Mouse (Mus musculus) left cerebral cortex, adult 2 months (tissue): ENCODE measurements around the gene Hist1h2ae. TPM values are rescaled to one million over a fixed set of nuclear protein-coding genes. Genes with fewer than 3 reads are reported as not detected.

Source experiments
- DNase-seq, 2 experiments: peaks; one replicate each; pipeline ENCODE4 v3.0.0; 2021 to 2022; ENCODE audit warnings: low spot score in 2 of 2, mixed read lengths in 1 of 2; ENCODE audit errors: extremely low spot score in 1 of 2
- H3K27ac ChIP-seq: fragments of 200-600 bp; 2 replicates; pipeline ENCODE4 v1.8.1; 2022
- H3K4me3 ChIP-seq: fragments of 200-600 bp; 2 replicates; pipeline ENCODE4 v1.8.1; 2022
- CTCF ChIP-seq: fragments of 200-600 bp; IDR thresholded peaks from 2 replicates; pipeline ENCODE4 v1.8.1; 2022; ENCODE audit warnings: antibody characterized with exemption, mild to moderate bottlenecking, moderate library complexity
- intact Hi-C: fragments of 180-260 bp; cut with DNase I; formaldehyde crosslinking; loops from one replicate; pipeline ENCODE4 v1.15.1; 2025
- microRNA-seq, 2 experiments: library from miRNA; unstranded; fragments of <30 nt; microRNA quantifications; one replicate each; pipeline ENCODE4 v1.2.0; 2021
- total RNA-seq, 2 experiments: library from RNA; stranded (reverse); gene quantifications; 2 replicates each; pipeline ENCODE4 v1.2.3; 2021

Hist1h2ae gene
- total RNA-seq, 2 experiments from 2014 or later = 2.4 to 5.0 TPM

- TF ChIP-seq CTCF = no peak
- Histone ChIP-seq H3K27ac (peak within 1 kb of the TSS; percentile 92), H3K4me3 (peak within 1 kb of the TSS; percentile 67)
- DNase-seq = peak; percentile 95 to 96
- intact Hi-C loops = loop anchor here (5.0 to 10.0 kb wide), 6 partner anchors 41 to 1819 kb away; partner anchors contain the start of genes Hist1h2ac, Hist1h2ad, Hist1h2ae and Hist1h2ag
Observed at GRCm38 (mm10) chr13:23530901-23531875, 39.8 kb downstream of the Hist1h2ae start, which contains the start of gene Hist1h4h. TSS of gene Hist1h4h (plus strand) at chr13:23531050.

GRCm38 (mm10) chr13:23530181-23530900, 40.7 kb downstream of the Hist1h2ae start:
- intact Hi-C loops = loop anchor here (5.0 to 10.0 kb wide), 6 partner anchors 42 to 1818 kb away; partner anchors contain the start of genes Hist1h2ac, Hist1h2ad, Hist1h2ae and Hist1h2ag
- no peak for TF ChIP-seq CTCF
- DNase-seq = peak; percentile 72 to 73
- peak overlapping the region; percentile 67 for H3K4me3 ChIP-seq
- peak overlapping the region; percentile 92 for H3K27ac ChIP-seq

GRCm38 (mm10) chr13:23529480-23530165, 41.4 kb downstream of the Hist1h2ae start:
- TF ChIP-seq CTCF = no peak
- Histone ChIP-seq H3K27ac (no peak overlapping the region), H3K4me3 (peak overlapping the region; percentile 67)
- DNase-seq = no peak
- intact Hi-C loops = loop anchor here (5.0 to 10.0 kb wide), 6 partner anchors 43 to 1817 kb away; partner anchors contain the start of genes Hist1h2ac, Hist1h2ad, Hist1h2ae and Hist1h2ag

- TF ChIP-seq CTCF = no peak
- no peak overlapping the region for H3K27ac ChIP-seq
- intact Hi-C loops = no loop called here
- H3K4me3 ChIP-seq = no peak overlapping the region
- DNase-seq = no peak
Observed at GRCm38 (mm10) chr13:23529005-23529404, 42.0 kb downstream of the Hist1h2ae start.

- H3K4me3 ChIP-seq = peak overlapping the region; percentile 53
- TF ChIP-seq CTCF = no peak
- H3K27ac ChIP-seq = peak overlapping the region; percentile 29; the same call in 1 of the 2 replicates
- intact Hi-C loops = loop anchor here (1.0 kb wide), 1 partner anchor 8 kb away; no protein-coding TSS in a partner anchor
- DNase-seq = peak; percentile 89 to 95
Observed at GRCm38 (mm10) chr13:23526312-23526711, 44.7 kb downstream of the Hist1h2ae start.

- intact Hi-C loops = loop anchor here (1.0 kb wide), 1 partner anchor 8 kb away; no protein-coding TSS in a partner anchor
- no peak for TF ChIP-seq CTCF
- DNase-seq = no peak
Observed at GRCm38 (mm10) chr13:23525901-23526300, 45.1 kb downstream of the Hist1h2ae start.

GRCm38 (mm10) chr13:23524654-23525053, 46.4 kb downstream of the Hist1h2ae start:
- Histone ChIP-seq H3K27ac (no peak overlapping the region), H3K4me3 (no peak overlapping the region)
- peak; percentile 67 to 83 for DNase-seq
- intact Hi-C loops = loop anchor here (1.0 to 5.0 kb wide), 3 partner anchors 92 to 227 kb away; no protein-coding TSS in a partner anchor
- peak; percentile 97 for TF ChIP-seq CTCF

More at GRCm38 (mm10) chr13:23525901-23526300, 45.1 kb downstream of the Hist1h2ae start:
- Histone ChIP-seq H3K27ac (no peak overlapping the region), H3K4me3 (peak overlapping the region; percentile 38)

- no peak for TF ChIP-seq CTCF
- H3K27ac ChIP-seq = no peak overlapping the region
- H3K4me3 ChIP-seq = no peak overlapping the region
- intact Hi-C loops = loop anchor here (1.0 to 5.0 kb wide), 3 partner anchors 92 to 227 kb away; no protein-coding TSS in a partner anchor
- no peak for DNase-seq
Observed at GRCm38 (mm10) chr13:23523976-23524375, 47.0 kb downstream of the Hist1h2ae start.

- H3K27ac ChIP-seq = no peak overlapping the region
- H3K4me3 ChIP-seq = no peak overlapping the region
- DNase-seq = peak; percentile 75 to 80
- no peak for TF ChIP-seq CTCF
- intact Hi-C loops = loop anchor here (5.0 kb wide), 1 partner anchor 224 kb away; no protein-coding TSS in a partner anchor
Observed at GRCm38 (mm10) chr13:23521703-23522102, 49.3 kb downstream of the Hist1h2ae start.

Small RNAs within 50 kb of the gene (microRNA-seq; reads per million reads assigned to microRNA genes)
- gene Gm44297 (0 reads per million in 2 experiments), gene Gm44359 (0 reads per million in 2 experiments), gene Gm44394 (0 to 0.24 reads per million in 2 experiments)

Other genes with a start within 250 kb of the Hist1h2ae start
- gene Zfp322a, start 202.0 kb downstream of the Hist1h2ae start, total RNA-seq = 10 to 100 TPM; 29.8 to 33.3 TPM
- 1 to 10 TPM; 8.9 to 9.8 TPM for gene Abt1, start 147.4 kb downstream of the Hist1h2ae start, total RNA-seq
- not detected for gene Btn1a1, start 105.3 kb downstream of the Hist1h2ae start, total RNA-seq
- gene Btn2a2, start 82.4 kb downstream of the Hist1h2ae start, total RNA-seq = 1 to 10 TPM in 1 of 2 experiments, under 1 TPM in 1; 0.65 to 1.4 TPM
- gene Hist1h4h, start 40.2 kb downstream of the Hist1h2ae start, total RNA-seq = 100 to 1,000 TPM; 289 to 340 TPM
- 1 to 10 TPM; 2.4 to 4.4 TPM for gene Hist1h2af, start 37.3 kb downstream of the Hist1h2ae start, total RNA-seq
- gene Hist1h3g, start 35.8 kb downstream of the Hist1h2ae start, total RNA-seq = 1 to 10 TPM; 2.6 to 5.1 TPM
- gene Hist1h2bh, start 27.8 kb downstream of the Hist1h2ae start, total RNA-seq = under 1 TPM; 0.61 TPM
- gene Hist1h3f, start 27.2 kb downstream of the Hist1h2ae start, total RNA-seq = 10 to 100 TPM; 12.9 to 15.5 TPM
- gene Hist1h4f, start 19.6 kb downstream of the Hist1h2ae start, total RNA-seq = 100 to 1,000 TPM; 161 to 177 TPM
- gene Hist1h1d, start 18.0 kb downstream of the Hist1h2ae start, total RNA-seq = 1 to 10 TPM; 3.5 TPM
- 10 to 100 TPM; 40.1 to 50.4 TPM for gene Hist1h3e, start 8.9 kb downstream of the Hist1h2ae start, total RNA-seq
- 10 to 100 TPM; 68.0 to 71.2 TPM for gene Hist1h2bg, start 176 bp upstream of the Hist1h2ae start, total RNA-seq
- gene Hist1h2bf, start 3.0 kb upstream of the Hist1h2ae start, total RNA-seq = 10 to 100 TPM; 19.7 to 24.1 TPM
- 1 to 10 TPM; 3.8 to 9.0 TPM for gene Hist1h2ad, start 3.2 kb upstream of the Hist1h2ae start, total RNA-seq
- 1 to 10 TPM; 6.9 to 9.9 TPM for gene Hist1h3d, start 4.5 kb upstream of the Hist1h2ae start, total RNA-seq
- 100 to 1,000 TPM; 141 to 157 TPM for gene Hist1h4d, start 10.4 kb upstream of the Hist1h2ae start, total RNA-seq
- 1 to 10 TPM; 5.4 to 7.9 TPM for gene Hist1h2be, start 49.9 kb upstream of the Hist1h2ae start, total RNA-seq
- gene Hist1h1e, start 51.3 kb upstream of the Hist1h2ae start, total RNA-seq = 10 to 100 TPM; 53.2 to 57.3 TPM
- 1 to 10 TPM; 2.1 to 2.7 TPM for gene Hist1h2ac, start 112.7 kb upstream of the Hist1h2ae start, total RNA-seq
- gene Hist1h2bc, start 113.0 kb upstream of the Hist1h2ae start, total RNA-seq = 10 to 100 TPM; 27.0 to 29.1 TPM
- not detected for gene Hist1h1t, start 124.6 kb upstream of the Hist1h2ae start, total RNA-seq
- gene Hist1h4c, start 127.2 kb upstream of the Hist1h2ae start, total RNA-seq = 100 to 1,000 TPM; 103 TPM
- 1 to 10 TPM; 2.4 to 3.1 TPM for gene Hfe, start 139.6 kb upstream of the Hist1h2ae start, total RNA-seq
- 10 to 100 TPM; 53.4 to 53.7 TPM for gene Hist1h1c, start 167.6 kb upstream of the Hist1h2ae start, total RNA-seq
- 1 to 10 TPM; 1.0 to 1.3 TPM for gene Hist1h3c, start 174.4 kb upstream of the Hist1h2ae start, total RNA-seq
- gene Hist1h2bb, start 175.5 kb upstream of the Hist1h2ae start, total RNA-seq = 10 to 100 TPM; 12.3 to 19.0 TPM
- 10 to 100 TPM; 19.9 to 21.0 TPM for gene Hist1h2ab, start 179.9 kb upstream of the Hist1h2ae start, total RNA-seq
- gene Hist1h3b, start 181.0 kb upstream of the Hist1h2ae start, total RNA-seq = 1 to 10 TPM; 6.6 to 7.5 TPM
- gene Hist1h4b, start 185.8 kb upstream of the Hist1h2ae start, total RNA-seq = 10 to 100 TPM; 62.5 to 93.5 TPM
- 10 to 100 TPM; 53.1 to 70.3 TPM for gene Hist1h4a, start 190.0 kb upstream of the Hist1h2ae start, total RNA-seq
- 10 to 100 TPM; 31.1 to 37.0 TPM for gene Hist1h3a, start 191.2 kb upstream of the Hist1h2ae start, total RNA-seq
- gene Hist1h1a, start 192.4 kb upstream of the Hist1h2ae start, total RNA-seq = 10 to 100 TPM; 21.6 to 22.6 TPM
- gene Trim38, start 198.7 kb upstream of the Hist1h2ae start, total RNA-seq = not detected
- not detected for gene Slc17a2, start 235.8 kb upstream of the Hist1h2ae start, total RNA-seq